Mouse (Mus musculus): Measurements from ENCODE around the gene Gm7697. TPM values are rescaled to one million over a fixed set of nuclear protein-coding genes. Genes with fewer than 3 reads are reported as not detected.
"Not testable (repeated sequence)": the region's sequence is repeated elsewhere in the genome, so short reads cannot be mapped to it uniquely, and the experiment has no call there.

Gm7697 gene
- total and polyA plus RNA-seq, 2 experiments: not detected

DNA sequence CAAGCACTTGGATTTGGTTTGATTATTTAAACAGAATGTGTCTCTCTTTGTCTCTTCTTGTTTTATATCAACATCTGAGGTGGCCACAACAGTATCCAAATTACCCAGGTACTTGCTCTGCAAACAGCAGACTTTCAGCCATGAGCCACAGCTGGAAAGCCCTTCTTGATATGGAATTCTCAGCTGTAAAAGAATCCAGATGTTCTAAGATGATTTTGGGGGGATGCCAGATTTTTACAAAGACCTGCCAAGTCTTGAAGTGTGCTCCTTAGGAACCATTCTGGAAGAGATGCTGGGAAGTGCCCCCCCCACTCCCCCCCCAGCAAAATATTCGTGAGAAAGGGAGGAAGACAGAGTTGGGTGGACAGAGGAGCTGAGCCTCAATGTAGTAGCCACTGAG lies 17.6 kb upstream of the Gm7697 start:
- not testable (repeated sequence) for DNase-seq (ENCODE audit: extremely low read depth, low read depth, low spot score); H3K79me2 ChIP-seq (ENCODE audit: control insufficient read depth, insufficient read depth, low read length); H3K9ac ChIP-seq (ENCODE audit: low read depth, low read length); H3K36me3 ChIP-seq (ENCODE audit: control insufficient read depth, insufficient read depth, low read length); H3K27me3 ChIP-seq (ENCODE audit: control insufficient read depth, insufficient read depth, low read length); H3K4me1 ChIP-seq (ENCODE audit: control insufficient read depth, insufficient read depth, low read length); H3K4me3 ChIP-seq (ENCODE audit: insufficient read depth, low read depth, low read length); H3K27ac ChIP-seq (replicated peaks; ENCODE audit: insufficient read depth, low read depth, low read length)
- WGBS: 56% methylated on average over 1 of the region's 1 CpGs

GRCm38 (mm10) chr8:69474946-69475345 lies 47.8 kb downstream of the Gm7697 start:
- DNase-seq (ENCODE audit: extremely low read depth, low read depth, low spot score); H3K36me3 ChIP-seq (ENCODE audit: control insufficient read depth, insufficient read depth, low read length); H3K79me2 ChIP-seq (ENCODE audit: control insufficient read depth, insufficient read depth, low read length); H3K9ac ChIP-seq (ENCODE audit: low read depth, low read length); H3K4me1 ChIP-seq (ENCODE audit: control insufficient read depth, insufficient read depth, low read length); H3K4me3 ChIP-seq (ENCODE audit: insufficient read depth, low read depth, low read length); H3K27me3 ChIP-seq (ENCODE audit: control insufficient read depth, insufficient read depth, low read length); H3K27ac ChIP-seq (replicated peaks; ENCODE audit: insufficient read depth, low read depth, low read length): not testable (repeated sequence)
- WGBS: 83% methylated on average over 3 of the region's 3 CpGs

DNA sequence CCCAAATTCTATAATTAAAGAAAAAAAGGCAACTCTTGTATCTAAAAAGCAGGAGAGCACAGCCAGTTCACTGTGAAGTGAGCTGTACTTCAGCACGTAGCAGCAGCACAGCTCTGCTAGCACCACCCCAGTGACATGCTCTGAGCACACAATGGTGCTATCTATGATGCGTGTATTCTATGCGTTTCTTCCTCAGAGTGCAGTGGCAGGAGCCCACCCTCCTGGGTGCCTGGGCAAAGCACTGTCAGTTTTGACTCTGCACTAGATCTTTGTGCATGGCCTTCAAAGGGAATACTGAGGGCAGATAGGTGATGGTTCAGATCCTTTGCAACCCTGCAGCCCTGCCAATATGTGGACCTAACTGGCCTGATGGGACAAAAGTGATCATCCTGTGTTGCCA lies 69.3 kb downstream of the Gm7697 start, which contains the start of gene Gm9495:
Gene Gm9495, minus strand, starts transcription at position 101 of the 400 bp plus-strand sequence.
- H3K27me3 ChIP-seq (ENCODE audit: control insufficient read depth, insufficient read depth, low read length); DNase-seq (ENCODE audit: extremely low read depth, low read depth, low spot score); H3K4me3 ChIP-seq (ENCODE audit: insufficient read depth, low read depth, low read length); H3K79me2 ChIP-seq (ENCODE audit: control insufficient read depth, insufficient read depth, low read length); H3K4me1 ChIP-seq (ENCODE audit: control insufficient read depth, insufficient read depth, low read length); H3K9ac ChIP-seq (ENCODE audit: low read depth, low read length); H3K27ac ChIP-seq (replicated peaks; ENCODE audit: insufficient read depth, low read depth, low read length); H3K36me3 ChIP-seq (ENCODE audit: control insufficient read depth, insufficient read depth, low read length): not testable (repeated sequence)
- WGBS: 90% methylated on average over 3 of the region's 3 CpGs

Other genes with a start within 250 kb of the Gm7697 start
- not detected in 2 replicates for gene Gm9495, start 69.4 kb downstream of the Gm7697 start, total RNA-seq (2014; rRNA removed)
- gene Gm9495, start 69.4 kb downstream of the Gm7697 start, polyA plus RNA-seq (2012; rRNA removed): not detected in 2 replicates
- 7.4 and 7.7 TPM in 2 replicates for gene Zfp868, start 102.6 kb upstream of the Gm7697 start, total RNA-seq (2014; rRNA removed)
- 1.7 and 2.1 TPM in 2 replicates for gene Zfp868, start 102.6 kb upstream of the Gm7697 start, polyA plus RNA-seq (2012; rRNA removed)
- 1.8 and 2.0 TPM in 2 replicates for gene Zfp964, start 131.5 kb upstream of the Gm7697 start, total RNA-seq (2014; rRNA removed)
- 0.30 and 0.31 TPM in 2 replicates for gene Zfp964, start 131.5 kb upstream of the Gm7697 start, polyA plus RNA-seq (2012; rRNA removed)
- 14.0 and 17.4 TPM in 2 replicates for gene Zfp869, start 187.7 kb upstream of the Gm7697 start, total RNA-seq (2014; rRNA removed)
- gene Zfp869, start 187.7 kb upstream of the Gm7697 start, polyA plus RNA-seq (2012; rRNA removed): 1.2 and 1.8 TPM in 2 replicates
- 4.0 and 4.1 TPM in 2 replicates for gene Zfp963, start 227.0 kb upstream of the Gm7697 start, total RNA-seq (2014; rRNA removed)
- 1.4 and 1.7 TPM in 2 replicates for gene Zfp963, start 227.0 kb upstream of the Gm7697 start, polyA plus RNA-seq (2012; rRNA removed)

Data from liver, adult 2 months (tissue).